Mouse (Mus musculus) stomach, embryonic 14.5 days (tissue): ENCODE measurements around the gene Galnt10. TPM values are rescaled to one million over a fixed set of nuclear protein-coding genes. Genes with fewer than 3 reads are reported as not detected.

Source experiments
- ATAC-seq: fragments of 200-750 bp; cut with Nextera tagmentation; 2 replicates; pipeline ENCODE4 v1.8.0; 2017; ENCODE audit warnings: low read depth, moderate TSS enrichment; ENCODE audit not compliant: insufficient number of reproducible peaks, insufficient read depth, low FRiP score
- H3K27ac ChIP-seq: fragments of 300-500 bp; sonication (generic); 2 replicates; pipeline ENCODE4 v1.5.1; 2014; ENCODE audit warnings: mild to moderate bottlenecking, low read length, moderate library complexity, mixed read lengths
- H3K27me3 ChIP-seq: fragments of 300-500 bp; sonication (generic); 2 replicates; pipeline ENCODE4 v1.6.1; 2014; ENCODE audit warnings: low read length, control low read depth, mixed read lengths; ENCODE audit not compliant: control insufficient read depth, insufficient read depth
- H3K36me3 ChIP-seq: fragments of 300-500 bp; sonication (generic); 2 replicates; pipeline ENCODE4 v1.6.1; 2014; ENCODE audit warnings: mild to moderate bottlenecking, control low read depth, low read length, moderate library complexity, mixed read lengths; ENCODE audit not compliant: control insufficient read depth, insufficient read depth
- H3K4me1 ChIP-seq: fragments of 300-500 bp; sonication (generic); 2 replicates; pipeline ENCODE4 v1.6.1; 2014; ENCODE audit warnings: low read length, control low read depth, mixed read lengths; ENCODE audit not compliant: control insufficient read depth, insufficient read depth
- H3K4me2 ChIP-seq: fragments of 300-500 bp; sonication (generic); replicated peaks from 2 replicates; pipeline ENCODE4 v1.6.1; 2014; ENCODE audit warnings: low read depth, low read length, control low read depth
- H3K4me3 ChIP-seq: fragments of 300-500 bp; sonication (generic); 2 replicates; pipeline ENCODE4 v1.5.1; 2014; ENCODE audit warnings: low read depth, low read length, control low read depth
- H3K9ac ChIP-seq: fragments of 300-500 bp; sonication (generic); replicated peaks from 2 replicates; pipeline ENCODE4 v1.6.1; 2014; ENCODE audit warnings: low read depth, mild to moderate bottlenecking, control low read depth, low read length, moderate library complexity, mixed read lengths
- H3K9me3 ChIP-seq: fragments of 300-500 bp; sonication (generic); 2 replicates; pipeline ENCODE4 v1.6.1; 2016; ENCODE audit warnings: low read depth, low read length, control low read depth; ENCODE audit not compliant: control insufficient read depth
- WGBS: fragments of 180-500 bp; shearing (Covaris S2); extraction: QIAGEN DNeasy Blood & Tissue Kit; methylation state at CpG from one replicate; pipeline ENCODE4 v1.1.7; 2014; 5-methylcytosine and 5-hydroxymethylcytosine counted together
- polyA plus RNA-seq: library from polyadenylated mRNA; unstranded; fragments of >200 nt; fragmentation: Nextera tagmentation; extraction: Ambion mirVana; gene quantifications from 2 replicates; pipeline ENCODE4 v1.2.1, GENCODE M21; 2014

The Galnt10 gene
- polyA plus RNA-seq, 1 experiment from 2014 or later, result 8.4 TPM

GRCm38 (mm10) chr11:57683931-57684330 lies 38.7 kb downstream of the Galnt10 start:
- Histone ChIP-seq H3K4me1 (peaks cover 31% of the 10 kb centered on the region), H3K4me2 (no peak overlapping the region), H3K9me3 (no peaks in the 10 kb centered on the region), H3K36me3 (no peaks in the 10 kb centered on the region), H3K27ac (no peak overlapping the region), H3K27me3 (no peaks in the 10 kb centered on the region), H3K4me3 (no peak overlapping the region), H3K9ac (no peak overlapping the region)
- ATAC-seq, result no peak
- 27% methylated on average over 8 of the region's 8 CpGs for WGBS

DNA sequence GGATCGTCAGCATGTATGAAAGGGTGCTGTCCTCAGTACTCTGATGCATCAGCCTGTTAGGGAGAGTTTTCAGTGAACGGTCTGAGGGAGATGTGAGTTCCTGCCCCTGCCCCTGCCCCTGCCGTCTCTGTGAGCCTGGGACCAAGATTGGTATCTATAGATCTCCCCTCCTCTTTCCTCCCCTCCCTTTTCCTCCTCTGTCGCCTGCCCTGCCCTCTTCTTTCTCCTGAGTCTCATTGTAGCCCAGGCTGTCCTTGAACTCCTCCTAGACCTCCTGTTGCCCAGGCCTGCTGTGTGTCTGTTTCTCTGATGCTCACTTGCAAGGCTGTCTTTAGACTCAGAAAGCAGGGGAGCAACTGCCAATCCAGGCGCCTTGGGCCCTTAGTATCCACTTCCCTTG lies 39.6 kb downstream of the Galnt10 start:
- ATAC-seq, result no peak
- Histone ChIP-seq H3K27ac (no peak overlapping the region), H3K9me3 (no peaks in the 10 kb centered on the region), H3K4me2 (no peak overlapping the region), H3K4me1 (peaks cover 32% of the 10 kb centered on the region), H3K4me3 (no peak overlapping the region), H3K27me3 (no peaks in the 10 kb centered on the region), H3K36me3 (no peaks in the 10 kb centered on the region), H3K9ac (no peak overlapping the region)
- 43% methylated on average over 5 of the region's 5 CpGs for WGBS

DNA sequence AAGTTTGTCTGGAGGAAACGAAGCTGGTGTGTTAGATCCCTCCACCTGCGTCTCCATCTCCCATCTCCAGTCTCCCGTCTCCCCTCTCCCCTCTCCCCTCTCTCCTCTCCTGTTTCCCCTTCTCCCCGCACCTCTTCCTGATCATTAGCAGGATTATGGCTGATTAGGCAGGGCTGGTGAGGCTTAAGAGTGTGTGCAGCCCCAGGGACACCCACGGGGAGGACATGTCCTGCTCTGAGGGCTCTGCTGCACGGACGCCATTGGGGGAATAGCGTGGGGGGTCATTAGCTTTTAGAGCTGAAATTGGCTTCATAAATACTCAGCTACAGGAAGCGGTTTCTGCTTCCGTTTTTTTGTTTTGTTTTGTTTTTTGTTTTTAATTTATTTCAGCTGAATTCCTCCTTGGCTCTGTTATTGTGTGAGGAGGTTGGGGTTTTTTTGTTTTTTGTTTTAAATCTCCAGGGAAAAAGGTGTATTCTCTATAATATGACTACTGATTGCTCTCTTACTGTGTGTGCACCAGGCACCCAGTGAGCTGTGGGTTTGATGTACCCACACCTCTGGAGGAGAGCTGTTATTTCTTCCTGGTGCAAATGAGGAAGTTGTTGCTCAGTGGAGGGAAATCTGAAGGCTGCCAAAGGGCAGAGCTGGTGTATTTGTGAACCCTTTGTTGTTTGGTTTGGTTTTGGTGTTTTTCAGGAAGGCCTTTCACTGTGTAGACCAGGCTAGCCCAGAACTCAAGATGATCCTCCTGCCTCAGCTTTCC lies 40.6 kb downstream of the Galnt10 start:
- Histone ChIP-seq H3K27me3 (no peaks in the 10 kb centered on the region), H3K4me3 (no peak overlapping the region), H3K4me2 (no peak overlapping the region), H3K9ac (no peak overlapping the region), H3K27ac (no peak overlapping the region), H3K4me1 (peaks cover 32% of the 10 kb centered on the region), H3K36me3 (no peaks in the 10 kb centered on the region), H3K9me3 (no peaks in the 10 kb centered on the region)
- WGBS, result 71% methylated on average over 10 of the region's 10 CpGs
- no peak for ATAC-seq

- Histone ChIP-seq H3K9ac (no peak overlapping the region), H3K4me1 (peaks cover 28% of the 10 kb centered on the region)
Observed at GRCm38 (mm10) chr11:57686797-57687196, 41.6 kb downstream of the Galnt10 start.

GRCm38 (mm10) chr11:57687258-57687657 lies 42.0 kb downstream of the Galnt10 start:
- H3K9me3 ChIP-seq, result no peaks in the 10 kb centered on the region
- no peak overlapping the region for H3K27ac ChIP-seq
- no peaks in the 10 kb centered on the region for H3K36me3 ChIP-seq
- ATAC-seq, result no peak
- H3K4me3 ChIP-seq, result no peak overlapping the region
- no peak overlapping the region for H3K4me2 ChIP-seq
- peaks cover 24% of the 10 kb centered on the region for H3K4me1 ChIP-seq
- no peaks in the 10 kb centered on the region for H3K27me3 ChIP-seq
- no peak overlapping the region for H3K9ac ChIP-seq
- WGBS, result 87% methylated on average over 9 of the region's 9 CpGs

More at GRCm38 (mm10) chr11:57686797-57687196, 41.6 kb downstream of the Galnt10 start:
- ATAC-seq, result no peak
- no peak overlapping the region for H3K4me2 ChIP-seq
- no peaks in the 10 kb centered on the region for H3K9me3 ChIP-seq
- H3K27ac ChIP-seq, result no peak overlapping the region
- H3K27me3 ChIP-seq, result no peaks in the 10 kb centered on the region
- H3K4me3 ChIP-seq, result no peak overlapping the region
- WGBS, result 78% methylated on average over 12 of the region's 12 CpGs
- no peaks in the 10 kb centered on the region for H3K36me3 ChIP-seq

- Histone ChIP-seq H3K27ac (no peak overlapping the region), H3K4me1 (peaks cover 20% of the 10 kb centered on the region), H3K9me3 (no peaks in the 10 kb centered on the region), H3K4me2 (no peak overlapping the region), H3K36me3 (no peaks in the 10 kb centered on the region), H3K27me3 (no peaks in the 10 kb centered on the region), H3K9ac (no peak overlapping the region), H3K4me3 (no peak overlapping the region)
- 45% methylated on average over 14 of the region's 14 CpGs for WGBS
- ATAC-seq, result no peak
Observed at GRCm38 (mm10) chr11:57688179-57688929, 43.1 kb downstream of the Galnt10 start.

DNA sequence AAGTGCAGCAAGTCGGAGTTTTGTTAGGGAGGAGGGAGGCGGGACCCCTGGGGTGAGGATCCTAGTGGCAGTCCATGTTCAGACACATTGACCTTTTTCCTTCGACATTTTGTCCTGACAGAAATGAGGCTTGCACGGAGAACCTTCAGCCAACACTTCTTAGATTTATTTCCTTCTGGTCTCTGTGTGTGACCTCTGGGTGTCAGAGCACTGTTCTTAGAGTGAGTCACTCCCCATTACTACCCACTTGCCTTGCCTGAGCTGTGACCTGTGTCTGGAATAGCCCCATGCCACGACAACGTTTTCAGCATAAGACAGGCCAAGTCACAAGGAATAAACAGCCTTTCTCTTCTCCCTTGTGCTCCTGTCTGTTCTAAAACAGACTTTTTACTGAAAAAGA lies 44.6 kb downstream of the Galnt10 start:
- Histone ChIP-seq H3K27ac (no peak overlapping the region), H3K27me3 (no peaks in the 10 kb centered on the region), H3K4me2 (no peak overlapping the region), H3K36me3 (no peaks in the 10 kb centered on the region), H3K4me3 (no peak overlapping the region), H3K9ac (no peak overlapping the region), H3K4me1 (peaks cover 13% of the 10 kb centered on the region), H3K9me3 (no peaks in the 10 kb centered on the region)
- no peak for ATAC-seq
- 57% methylated on average over 6 of the region's 6 CpGs for WGBS

DNA sequence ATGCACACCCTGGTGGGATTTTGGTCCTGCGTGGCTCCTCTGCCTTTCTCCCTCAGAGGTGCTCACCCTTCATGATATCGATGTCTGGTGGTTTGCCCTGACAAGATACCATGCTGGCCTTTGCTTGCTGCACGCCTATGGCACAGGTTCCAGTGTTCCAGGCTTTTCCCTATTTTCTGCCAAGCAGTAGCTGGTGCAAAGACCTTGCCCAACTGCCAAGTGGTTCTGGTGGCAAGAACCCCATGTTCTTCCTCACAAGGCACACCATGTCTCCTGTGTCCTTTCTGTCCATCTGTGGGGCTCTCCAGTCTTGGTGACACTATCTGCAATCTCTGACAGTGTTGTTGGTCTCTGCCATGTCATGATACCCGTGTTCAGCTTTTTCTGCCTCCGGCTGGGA lies 45.6 kb downstream of the Galnt10 start:
- H3K27ac ChIP-seq, result no peak overlapping the region
- peaks cover 13% of the 10 kb centered on the region for H3K4me1 ChIP-seq
- no peaks in the 10 kb centered on the region for H3K9me3 ChIP-seq
- ATAC-seq, result no peak
- H3K27me3 ChIP-seq, result no peaks in the 10 kb centered on the region
- 87% methylated on average over 5 of the region's 5 CpGs for WGBS
- H3K4me3 ChIP-seq, result no peak overlapping the region
- H3K36me3 ChIP-seq, result no peaks in the 10 kb centered on the region
- H3K4me2 ChIP-seq, result no peak overlapping the region
- H3K9ac ChIP-seq, result no peak overlapping the region
